Mouse (Mus musculus) intestine, embryonic 16.5 days (tissue): Measurements from ENCODE around the gene Efemp2. TPM values are rescaled to one million over a fixed set of nuclear protein-coding genes. Genes with fewer than 3 reads are reported as not detected.
A peak's percentile ranks its signal among the peaks of the same experiment; 100 is the strongest.

ENCODE experiments used
- ATAC-seq: fragments of 200-750 bp; cut with Nextera tagmentation; 2 replicates; pipeline ENCODE4 v1.8.0; 2017; ENCODE audit warnings: moderate TSS enrichment, moderate library complexity
- H3K27ac ChIP-seq: fragments of 300-500 bp; sonication (generic); 2 replicates; pipeline ENCODE4 v1.5.1; 2014; ENCODE audit warnings: mild to moderate bottlenecking, low read length
- H3K27me3 ChIP-seq: fragments of 300-500 bp; sonication (generic); replicated peaks from 2 replicates; pipeline ENCODE4 v1.6.1; 2014; ENCODE audit warnings: low read length, control low read depth, mixed read lengths; ENCODE audit not compliant: control insufficient read depth, insufficient read depth
- H3K36me3 ChIP-seq: fragments of 300-500 bp; sonication (generic); 2 replicates; pipeline ENCODE4 v1.6.1; 2014; ENCODE audit warnings: low read length, control low read depth; ENCODE audit not compliant: control insufficient read depth, insufficient read depth
- H3K4me1 ChIP-seq: fragments of 300-500 bp; sonication (generic); 2 replicates; pipeline ENCODE4 v1.6.1; 2014; ENCODE audit warnings: low read length, control low read depth, mixed read lengths; ENCODE audit not compliant: control insufficient read depth, insufficient read depth
- H3K4me2 ChIP-seq: fragments of 300-500 bp; sonication (generic); 2 replicates; pipeline ENCODE4 v1.6.1; 2014; ENCODE audit warnings: low read depth, low read length, control low read depth
- H3K4me3 ChIP-seq: fragments of 300-500 bp; sonication (generic); 2 replicates; pipeline ENCODE4 v1.5.1; 2014; ENCODE audit warnings: mild to moderate bottlenecking, low read length
- H3K9ac ChIP-seq: fragments of 300-500 bp; sonication (generic); 2 replicates; pipeline ENCODE4 v1.6.1; 2014; ENCODE audit warnings: low read depth, low read length
- H3K9me3 ChIP-seq: fragments of 300-500 bp; sonication (generic); 2 replicates; pipeline ENCODE4 v1.6.1; 2016; ENCODE audit warnings: low read length, control low read depth; ENCODE audit not compliant: control insufficient read depth
- WGBS: fragments of 180-500 bp; shearing (Covaris S2); extraction: QIAGEN DNeasy Blood & Tissue Kit; methylation state at CpG from one replicate; pipeline ENCODE4 v1.1.7; 2014; 5-methylcytosine and 5-hydroxymethylcytosine counted together
- polyA plus RNA-seq: library from polyadenylated mRNA; unstranded; fragments of >200 nt; fragmentation: Nextera tagmentation; extraction: Ambion mirVana; gene quantifications from 2 replicates; pipeline ENCODE4 v1.2.1, GENCODE M21; 2015

Gene Efemp2
- 106 and 112 TPM in 2 replicates for polyA plus RNA-seq

- H3K4me1 ChIP-seq: peaks cover 8% of the 10 kb centered on the region
- no peaks in the 10 kb centered on the region for H3K36me3 ChIP-seq
- H3K27ac ChIP-seq: peak within 1 kb of the TSS; percentile 88
- peak within 1 kb of the TSS; percentile 80 for H3K9ac ChIP-seq
- no peaks in the 10 kb centered on the region for H3K27me3 ChIP-seq
- H3K4me2 ChIP-seq: peak within 1 kb of the TSS; percentile 97
- peak within 1 kb of the TSS; percentile 62 for H3K4me3 ChIP-seq
- 3% methylated on average over 22 of the region's 22 CpGs for WGBS
- ATAC-seq: peak; percentile 77
- no peaks in the 10 kb centered on the region for H3K9me3 ChIP-seq
Measured at GRCm38 (mm10) chr19:5473720-5474119, at the start of gene Efemp2. Efemp2 (plus strand) TSS chr19:5473954.

DNA sequence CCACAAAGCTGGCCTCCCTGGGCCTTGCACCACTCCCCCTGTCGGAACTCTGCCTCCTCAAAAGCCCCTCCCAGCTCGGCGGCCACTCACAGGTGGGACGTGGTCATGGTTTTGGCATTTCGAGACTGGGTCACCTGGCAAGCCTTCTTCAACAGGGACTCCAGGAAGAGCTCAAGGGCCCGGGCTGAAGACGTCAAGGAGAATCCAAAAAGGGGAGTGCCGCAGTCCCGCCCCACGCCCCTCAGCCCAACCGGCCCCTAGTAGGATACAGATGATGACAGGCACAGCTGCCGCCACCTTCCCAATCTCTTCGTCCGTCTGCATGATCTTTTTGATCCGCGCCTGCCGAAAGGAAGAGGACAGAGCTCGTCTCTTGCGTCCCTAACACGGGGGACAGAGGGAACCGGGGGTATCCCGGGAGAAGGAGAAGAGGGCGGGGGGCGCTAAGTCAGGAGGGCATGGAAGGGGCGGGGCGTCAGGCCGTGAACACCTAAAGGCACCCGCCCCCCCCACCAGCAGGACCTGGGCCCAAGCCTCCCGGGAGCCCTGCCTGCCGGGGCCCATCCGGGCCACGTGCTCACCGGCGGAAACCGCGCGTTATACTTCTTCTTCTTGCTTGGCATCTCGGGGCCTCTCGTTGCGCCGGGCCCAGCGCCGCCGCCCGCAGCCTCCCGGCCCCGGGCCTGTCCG, 49.5 kb upstream of the Efemp2 start:
- Histone ChIP-seq H3K4me2 (peak overlapping the region; percentile 87), H3K4me1 (peaks cover 21% of the 10 kb centered on the region), H3K27me3 (no peaks in the 10 kb centered on the region), H3K36me3 (peaks cover 9% of the 10 kb centered on the region; the same call in 1 of the 2 replicates), H3K9ac (peak overlapping the region; percentile 90), H3K9me3 (no peaks in the 10 kb centered on the region), H3K4me3 (peak overlapping the region; percentile 81), H3K27ac (peak overlapping the region; percentile 89)
- ATAC-seq: peak; percentile 76
- 0% methylated on average over 44 of the region's 48 CpGs for WGBS

DNA sequence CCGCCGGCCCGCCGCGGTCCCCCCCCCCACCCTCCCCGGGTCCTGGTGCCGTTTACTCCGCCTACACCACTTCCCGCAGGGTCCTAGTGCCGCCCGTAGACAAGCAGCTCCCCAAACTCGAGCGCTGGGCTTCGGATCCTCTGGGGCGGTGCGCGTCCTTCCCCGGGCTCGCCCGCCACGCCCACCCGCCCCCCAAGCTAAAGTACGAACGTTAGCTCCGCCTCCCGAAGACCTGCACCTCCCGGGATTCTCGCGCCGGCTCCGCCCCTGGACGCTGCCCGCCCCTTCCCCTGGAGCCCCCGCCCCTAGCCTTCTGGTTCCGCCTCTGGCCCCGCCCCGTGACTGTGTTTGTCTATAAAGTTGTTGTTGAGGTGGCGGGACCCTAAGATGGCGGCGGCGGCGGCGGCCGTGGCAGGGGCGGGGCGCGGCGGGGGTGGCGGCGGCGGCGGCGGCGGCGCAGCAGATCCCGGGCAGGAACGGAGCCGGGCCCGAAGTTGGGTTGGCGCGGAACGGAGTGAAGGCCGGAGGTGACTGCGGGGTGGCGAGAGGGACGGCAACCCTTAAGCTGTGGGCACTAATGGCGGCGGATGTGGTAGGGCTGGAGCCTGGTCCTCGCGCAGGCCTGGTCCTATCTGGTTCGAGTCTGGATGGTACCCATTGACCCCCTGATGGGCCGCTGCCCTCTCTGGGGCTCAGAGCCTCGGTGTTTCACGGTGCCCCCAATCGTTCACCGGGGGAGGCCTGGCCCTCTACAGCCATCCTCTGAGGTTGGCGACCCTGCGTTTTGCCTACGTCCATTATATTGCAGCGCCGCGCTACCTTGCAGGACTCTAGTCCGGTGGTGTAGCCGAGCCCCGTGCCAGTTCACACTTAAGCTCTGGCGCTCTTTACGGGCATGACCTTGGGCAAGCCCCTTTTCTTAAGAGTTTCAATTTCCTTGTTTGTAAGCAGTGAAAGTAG, 48.7 kb upstream of the Efemp2 start, which contains the start of the genes Drap1 and AI837181:
Drap1 (minus strand) TSS at position 198 of the 960 bp plus-strand sequence.
AI837181 (plus strand) TSS at position 363 of the 960 bp plus-strand sequence.
- peak; percentile 92 for ATAC-seq
- Histone ChIP-seq H3K9me3 (no peaks in the 10 kb centered on the region), H3K4me2 (peak within 1 kb of the TSS; percentile 87), H3K27me3 (no peaks in the 10 kb centered on the region), H3K36me3 (peaks cover 9% of the 10 kb centered on the region; the same call in 1 of the 2 replicates), H3K9ac (peak within 1 kb of the TSS; percentile 93), H3K4me3 (peak within 1 kb of the TSS; percentile 81), H3K4me1 (peaks cover 21% of the 10 kb centered on the region), H3K27ac (peak within 1 kb of the TSS; percentile 89)
- WGBS: under 1% methylated on average over 78 of the region's 87 CpGs

DNA sequence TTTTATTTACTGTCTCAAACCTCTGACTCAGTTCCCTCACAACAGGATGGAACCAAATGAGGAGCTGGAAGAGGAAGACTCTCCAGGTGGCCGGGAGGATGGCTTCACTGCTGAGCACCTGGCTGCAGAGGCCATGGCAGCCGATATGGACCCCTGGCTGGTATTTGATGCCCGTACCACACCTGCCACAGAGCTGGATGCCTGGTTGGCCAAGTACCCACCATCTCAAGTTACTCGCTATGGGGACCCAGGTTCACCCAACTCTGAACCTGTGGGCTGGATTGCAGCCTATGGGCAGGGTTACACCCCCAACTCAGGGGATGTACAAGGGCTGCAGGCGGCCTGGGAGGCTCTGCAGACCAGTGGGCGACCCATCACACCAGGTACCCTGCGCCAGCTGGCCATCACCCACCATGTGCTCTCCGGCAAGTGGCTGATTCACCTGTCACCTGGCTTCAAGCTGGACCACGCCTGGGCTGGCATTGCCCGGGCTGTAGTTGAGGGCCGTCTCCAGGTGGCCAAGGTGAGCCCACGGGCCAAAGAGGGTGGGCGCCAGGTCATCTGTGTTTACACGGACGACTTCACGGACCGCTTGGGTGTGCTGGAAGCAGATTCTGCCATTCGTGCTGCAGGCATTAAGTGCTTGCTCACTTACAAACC, 47.7 kb upstream of the Efemp2 start:
- Histone ChIP-seq H3K36me3 (peaks cover 9% of the 10 kb centered on the region; the same call in 1 of the 2 replicates), H3K4me1 (peaks cover 21% of the 10 kb centered on the region), H3K4me2 (peak overlapping the region; percentile 86), H3K27ac (peak overlapping the region; percentile 78), H3K9ac (peak overlapping the region; percentile 93), H3K27me3 (no peaks in the 10 kb centered on the region), H3K4me3 (peak overlapping the region; percentile 81), H3K9me3 (no peaks in the 10 kb centered on the region)
- WGBS: 84% methylated on average over 18 of the region's 18 CpGs
- ATAC-seq: no peak

GRCm38 (mm10) chr19:5426640-5427290, 47.0 kb upstream of the Efemp2 start:
- ATAC-seq: no peak
- Histone ChIP-seq H3K9me3 (no peaks in the 10 kb centered on the region), H3K27me3 (no peaks in the 10 kb centered on the region), H3K4me3 (no peak overlapping the region), H3K4me2 (no peak overlapping the region), H3K9ac (0 out of 2 replicates have a peak overlapping the region, but pooled peaks have one; percentile 93), H3K36me3 (peaks cover 9% of the 10 kb centered on the region; the same call in 1 of the 2 replicates), H3K4me1 (peaks cover 21% of the 10 kb centered on the region), H3K27ac (no peak overlapping the region)
- WGBS: 90% methylated on average over 13 of the region's 13 CpGs

DNA sequence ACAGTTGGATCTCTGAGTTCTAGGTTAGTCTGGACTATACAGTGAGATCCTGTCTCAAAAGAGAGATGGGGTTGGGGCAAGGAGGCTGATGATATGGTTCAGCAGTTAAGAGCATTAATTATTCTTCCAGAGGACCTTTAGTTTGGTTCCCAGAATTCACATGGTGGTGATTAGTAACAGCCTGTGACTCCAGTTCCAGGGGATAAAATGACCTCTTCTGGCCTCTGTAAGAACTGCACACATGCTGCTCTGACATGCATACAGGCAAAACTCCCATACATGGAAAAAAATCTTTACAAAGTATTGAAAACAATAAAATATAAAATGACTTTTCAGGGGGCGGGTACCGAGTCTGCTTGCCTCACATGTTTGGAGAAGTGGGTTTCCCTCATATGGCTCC, 45.7 kb upstream of the Efemp2 start:
- H3K36me3 ChIP-seq: peaks cover 9% of the 10 kb centered on the region; the same call in 1 of the 2 replicates
- no peaks in the 10 kb centered on the region for H3K27me3 ChIP-seq
- peaks cover 23% of the 10 kb centered on the region for H3K4me1 ChIP-seq
- H3K9me3 ChIP-seq: no peaks in the 10 kb centered on the region
- ATAC-seq: no peak
- H3K4me2 ChIP-seq: no peak overlapping the region
- WGBS: 80% methylated on average over 2 of the region's 2 CpGs
- no peak overlapping the region for H3K9ac ChIP-seq
- no peak overlapping the region for H3K4me3 ChIP-seq
- no peak overlapping the region for H3K27ac ChIP-seq

GRCm38 (mm10) chr19:5429219-5429618, 44.5 kb upstream of the Efemp2 start:
- Histone ChIP-seq H3K4me1 (peaks cover 22% of the 10 kb centered on the region), H3K4me2 (no peak overlapping the region), H3K4me3 (no peak overlapping the region), H3K27me3 (no peaks in the 10 kb centered on the region), H3K9me3 (no peaks in the 10 kb centered on the region), H3K9ac (no peak overlapping the region), H3K27ac (no peak overlapping the region), H3K36me3 (peaks cover 9% of the 10 kb centered on the region; the same call in 1 of the 2 replicates)
- no peak for ATAC-seq
- 76% methylated on average over 4 of the region's 4 CpGs for WGBS

DNA sequence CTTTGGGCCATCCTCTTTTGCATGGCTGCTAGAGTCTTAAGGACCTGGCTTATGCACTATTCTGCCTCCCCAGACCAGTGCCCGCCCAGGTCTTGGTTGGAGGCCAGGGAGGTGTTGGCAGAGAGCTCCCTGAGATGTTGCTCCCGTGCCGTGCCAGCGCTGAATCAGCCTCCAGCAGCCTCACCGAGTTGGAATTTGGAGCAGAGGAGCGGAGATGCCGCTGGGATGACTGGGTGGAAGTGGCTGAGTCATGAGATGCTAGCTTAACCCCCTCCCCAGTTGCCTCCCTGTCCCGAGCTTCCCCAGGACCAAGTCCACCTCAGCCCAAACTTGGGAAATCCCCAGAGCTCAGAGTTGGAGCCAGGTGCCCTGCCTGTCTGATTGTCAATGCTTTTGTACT, 43.9 kb upstream of the Efemp2 start:
- peaks cover 22% of the 10 kb centered on the region for H3K4me1 ChIP-seq
- no peak overlapping the region for H3K27ac ChIP-seq
- no peak overlapping the region for H3K9ac ChIP-seq
- peaks cover 9% of the 10 kb centered on the region; the same call in 1 of the 2 replicates for H3K36me3 ChIP-seq
- 58% methylated on average over 8 of the region's 8 CpGs for WGBS
- H3K4me3 ChIP-seq: no peak overlapping the region
- H3K9me3 ChIP-seq: no peaks in the 10 kb centered on the region
- no peak overlapping the region for H3K4me2 ChIP-seq
- no peaks in the 10 kb centered on the region for H3K27me3 ChIP-seq
- no peak for ATAC-seq
